Mouse (Mus musculus) megakaryocyte, embryonic 14.5 days (primary cell): ENCODE data around the gene Sema6d.

ENCODE experiments used
- FLI1 ChIP-seq: IDR thresholded peaks from 2 replicates; pipeline ENCODE4 v1.6.1; 2012; ENCODE audit warnings: low read length, inconsistent platforms, mixed read lengths
- GATA1 ChIP-seq: IDR thresholded peaks from 3 replicates; pipeline ENCODE4 v1.6.1; 2012; ENCODE audit warnings: mixed read lengths, low read length, inconsistent platforms, borderline replicate concordance

GRCm38 (mm10) chr2:124332890-124333289, 243.1 kb downstream of the Sema6d start:
- TF ChIP-seq GATA1 = no peak
- TF ChIP-seq FLI1 = no peak
